ENCODE assay signal across 17 mouse cellular contexts in the genomic region with DNA sequence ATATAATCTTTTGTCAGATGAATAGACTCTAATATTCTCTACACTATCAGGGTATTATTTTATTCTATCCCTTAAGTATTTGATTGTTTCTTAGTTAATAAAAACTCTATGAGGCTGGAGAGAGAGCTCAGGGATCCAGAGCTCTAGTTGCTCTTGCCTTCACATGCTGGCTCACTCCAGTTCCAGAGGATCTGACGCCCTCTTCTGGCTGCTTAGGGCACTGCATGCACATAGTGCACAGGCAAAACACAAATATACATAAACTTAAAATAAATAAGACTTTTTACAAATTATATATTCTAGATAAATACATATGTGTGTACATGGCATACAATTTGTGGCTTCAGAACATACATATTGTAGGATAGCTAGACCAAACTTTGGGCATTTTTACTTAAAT. TPM values are rescaled to one million over a fixed set of nuclear protein-coding genes. Genes with fewer than 3 reads are reported as not detected.
A peak's percentile ranks its signal among the peaks of the same experiment; 100 is the strongest.
DNase-seq lines count a peak whose midpoint lies in the region; ATAC-seq and TF ChIP-seq lines count a peak whose summit lies in the region.
"Had no signal": no experiment of that assay in that cellular context is flagged by ENCODE, and none has a peak within 500 bp of the region (broad histone marks: within the 10 kb centered on the region; RNA-seq: fewer than 3 reads in every experiment).

No protein-coding gene starts in this region.

- no peak overlapping the region for H3K27ac ChIP-seq in heart, adult 2 months
- no peak overlapping the region for H3K27ac ChIP-seq in heart, embryonic 10.5 days
- no peak overlapping the region for H3K27ac ChIP-seq in midbrain, postnatal 0 days (ENCODE audit: low read depth, low read length)
- no peak overlapping the region for H3K27ac ChIP-seq in midbrain, embryonic 13.5 days
- no peak overlapping the region for H3K27ac ChIP-seq in small intestine, adult 2 months (ENCODE audit: insufficient read depth, low read depth, low read length)
- H3K27ac ChIP-seq: midbrain, embryonic 12.5 days; neural tube, embryonic 13.5 days had no signal

- WGBS in heart, adult 2 months: 3% methylated on average over 1 of the region's 1 CpGs
- WGBS in heart, embryonic 10.5 days: 8% methylated on average over 1 of the region's 1 CpGs
- WGBS in midbrain, postnatal 0 days: 3% methylated on average over 1 of the region's 1 CpGs
- WGBS in midbrain, embryonic 13.5 days: 8% methylated on average over 1 of the region's 1 CpGs
- 14% methylated on average over 1 of the region's 1 CpGs for WGBS in small intestine, adult 2 months

- ATAC-seq in midbrain, postnatal 0 days (ENCODE audit: low FRiP score): no peak
- ATAC-seq in midbrain, embryonic 13.5 days: no peak
- ATAC-seq in G1E (ENCODE audit: extremely low read depth, insufficient number of reproducible peaks, low FRiP score, poor library complexity, severe bottlenecking): no peak

- H3K4me3 ChIP-seq in heart, adult 2 months: no peak overlapping the region
- no peak overlapping the region for H3K4me3 ChIP-seq in heart, embryonic 10.5 days
- H3K4me3 ChIP-seq in midbrain, postnatal 0 days (ENCODE audit: low read depth, low read length): no peak overlapping the region
- no peak overlapping the region for H3K4me3 ChIP-seq in midbrain, embryonic 13.5 days (replicated peaks)
- H3K4me3 ChIP-seq in G1E (ENCODE audit: low read depth, low read length): no peak overlapping the region
- H3K4me3 ChIP-seq in small intestine, adult 2 months (ENCODE audit: low read depth, low read length): no peak overlapping the region
- H3K4me3 ChIP-seq: heart, embryonic 12.5 days; midbrain, embryonic 12.5 days; neural tube, embryonic 13.5 days had no signal

- no peak overlapping the region for H3K4me2 ChIP-seq in midbrain, postnatal 0 days (ENCODE audit: low read depth, low read length, poor library complexity, severe bottlenecking)
- H3K4me2 ChIP-seq in midbrain, embryonic 13.5 days (replicated peaks): no peak overlapping the region
- H3K4me2 ChIP-seq: heart, embryonic 12.5 days; midbrain, embryonic 12.5 days; neural tube, embryonic 13.5 days had no signal

- no peak for TF ChIP-seq POLR2A in heart, adult 2 months (IDR thresholded peaks at IDR 0.05; ENCODE audit: insufficient read depth, low read depth, low read length)
- no peak for TF ChIP-seq POLR2A in small intestine, adult 2 months (IDR thresholded peaks at IDR 0.05; ENCODE audit: low read depth, low read length)

- no peak overlapping the region for H3K9ac ChIP-seq in heart, adult 2 months (ENCODE audit: low read depth, low read length)
- H3K9ac ChIP-seq in midbrain, postnatal 0 days (replicated peaks; ENCODE audit: low read length, poor library complexity, severe bottlenecking): no peak overlapping the region
- H3K9ac ChIP-seq in midbrain, embryonic 13.5 days (replicated peaks): no peak overlapping the region
- H3K9ac ChIP-seq: heart, embryonic 12.5 days; midbrain, embryonic 12.5 days; neural tube, embryonic 13.5 days had no signal

- no peaks in the 10 kb centered on the region for H3K4me1 ChIP-seq in heart, adult 2 months (ENCODE audit: control insufficient read depth, insufficient read depth, low read length)
- no peaks in the 10 kb centered on the region for H3K4me1 ChIP-seq in heart, embryonic 10.5 days
- no peaks in the 10 kb centered on the region for H3K4me1 ChIP-seq in midbrain, postnatal 0 days (ENCODE audit: insufficient read depth, low read length)
- H3K4me1 ChIP-seq in midbrain, embryonic 13.5 days (replicated peaks): no peaks in the 10 kb centered on the region
- no peaks in the 10 kb centered on the region for H3K4me1 ChIP-seq in G1E (ENCODE audit: insufficient read depth, low read depth, low read length)
- no peaks in the 10 kb centered on the region for H3K4me1 ChIP-seq in small intestine, adult 2 months (ENCODE audit: control insufficient read depth, insufficient read depth, insufficient read length, low read length)
- H3K4me1 ChIP-seq: heart, embryonic 12.5 days; midbrain, embryonic 12.5 days; neural tube, embryonic 13.5 days had no signal

- H3K9me3 ChIP-seq in heart, embryonic 10.5 days: no peaks in the 10 kb centered on the region
- H3K9me3 ChIP-seq in midbrain, postnatal 0 days (ENCODE audit: low read length): no peaks in the 10 kb centered on the region
- H3K9me3 ChIP-seq in midbrain, embryonic 13.5 days: no peaks in the 10 kb centered on the region
- no peaks in the 10 kb centered on the region for H3K9me3 ChIP-seq in G1E (replicated peaks)
- H3K9me3 ChIP-seq: heart, embryonic 12.5 days; midbrain, embryonic 12.5 days; neural tube, embryonic 13.5 days had no signal

- H3K79me2 ChIP-seq in heart, adult 2 months (replicated peaks; ENCODE audit: control insufficient read depth, insufficient read depth, low read length): no peaks in the 10 kb centered on the region

- no peaks in the 10 kb centered on the region for H3K27me3 ChIP-seq in heart, adult 2 months (ENCODE audit: control insufficient read depth, insufficient read depth, low read length)
- no peaks in the 10 kb centered on the region for H3K27me3 ChIP-seq in heart, embryonic 10.5 days (ENCODE audit: insufficient read depth, poor library complexity, severe bottlenecking)
- no peaks in the 10 kb centered on the region for H3K27me3 ChIP-seq in midbrain, postnatal 0 days (ENCODE audit: insufficient read depth, low read length)
- H3K27me3 ChIP-seq in midbrain, embryonic 13.5 days: no peaks in the 10 kb centered on the region
- no peaks in the 10 kb centered on the region for H3K27me3 ChIP-seq in G1E (ENCODE audit: insufficient read depth, low read length)
- no peaks in the 10 kb centered on the region for H3K27me3 ChIP-seq in small intestine, adult 2 months (ENCODE audit: control insufficient read depth, insufficient read depth, low read length)
- H3K27me3 ChIP-seq: heart, embryonic 12.5 days; midbrain, embryonic 12.5 days; neural tube, embryonic 13.5 days had no signal

- no peaks in the 10 kb centered on the region for H3K36me3 ChIP-seq in heart, adult 2 months (ENCODE audit: control insufficient read depth, insufficient read depth, low read length)
- H3K36me3 ChIP-seq in heart, embryonic 10.5 days: no peaks in the 10 kb centered on the region
- H3K36me3 ChIP-seq in midbrain, postnatal 0 days (ENCODE audit: insufficient read depth, low read length): no peaks in the 10 kb centered on the region
- no peaks in the 10 kb centered on the region for H3K36me3 ChIP-seq in midbrain, embryonic 13.5 days
- H3K36me3 ChIP-seq in G1E (replicated peaks): no peaks in the 10 kb centered on the region
- H3K36me3 ChIP-seq in small intestine, adult 2 months (ENCODE audit: control insufficient read depth, insufficient read depth, low read length): no peaks in the 10 kb centered on the region
- H3K36me3 ChIP-seq: heart, embryonic 12.5 days; midbrain, embryonic 12.5 days; neural tube, embryonic 13.5 days had no signal

- TF ChIP-seq CTCF in heart, adult 2 months (IDR thresholded peaks at IDR 0.05): peak; percentile 23
- peak; percentile 53 for TF ChIP-seq CTCF in midbrain, postnatal 0 days (IDR thresholded peaks at IDR 0.05)
- TF ChIP-seq CTCF in G1E (IDR thresholded peaks at IDR 0.05; ENCODE audit: low read depth, low read length): 0 out of 2 replicates have a peak, but pooled peaks have one; percentile 13
- peak; percentile 47; the same call in 1 of the 2 replicates for TF ChIP-seq CTCF in small intestine, adult 2 months (IDR thresholded peaks at IDR 0.05; ENCODE audit: extremely low read depth, insufficient read length, insufficient replicate concordance, low read depth, low read length)

- DNase-seq in heart, adult 2 months: no peak
- DNase-seq in heart, embryonic 10.5 days (ENCODE audit: low spot score): no peak
- DNase-seq in midbrain, postnatal 0 days (ENCODE audit: low spot score): no peak
- no peak for DNase-seq in G1E (ENCODE audit: low spot score)
- no peak for DNase-seq in urinary bladder, adult 18-20 months (ENCODE audit: low spot score in 2 of 2)
- no peak for DNase-seq in adrenal gland, postnatal 10 days
- DNase-seq: layer of hippocampus, adult 9-11 months; lung, postnatal 14 days had no signal

- intact Hi-C loops in heart, adult 2 months (cut with DNase I): no loop called here

- no peak for TF ChIP-seq EP300 in heart, adult 2 months (IDR thresholded peaks at IDR 0.05; ENCODE audit: insufficient read depth, low read depth, low read length)

RNA-seq across cellular contexts. Expression of a gene that starts 2.8 kb away (rescaled TPM):
- total RNA-seq in heart, adult 2 months (2021): not detected
- not detected in 2 replicates for polyA plus RNA-seq in heart, adult 2 months (2012; rRNA removed)
- not detected in 2 replicates for polyA plus RNA-seq in heart, embryonic 10.5 days (2016; fragmentation: Nextera tagmentation; extraction: Ambion mirVana)
- not detected in 2 replicates for total RNA-seq in midbrain, postnatal 0 days (2014; rRNA removed)
- not detected in 2 replicates for polyA plus RNA-seq in midbrain, postnatal 0 days (2015; fragmentation: Nextera tagmentation; extraction: Ambion mirVana)
- polyA plus RNA-seq in midbrain, embryonic 13.5 days (2015; fragmentation: Nextera tagmentation; extraction: Ambion mirVana): 0.10 TPM in 1 of 2 replicates, not detected in the other
- total RNA-seq in G1E (2014; fragmentation: Nextera tagmentation) (not detected in 2 replicates), G1E (2017) (0.11 TPM in 1 of 2 replicates, not detected in the other)
- not detected in 2 replicates for polyA plus RNA-seq in G1E (2012)
- not detected in 2 replicates for polyA plus RNA-seq in small intestine, adult 2 months (2012; rRNA removed)
- not detected for total RNA-seq in adrenal gland, postnatal 10 days (2021)
- polyA plus RNA-seq: heart, embryonic 12.5 days; hindbrain, embryonic 11.5 days; kidney, embryonic 14.5 days; limb, embryonic 11.5 days; midbrain, embryonic 12.5 days; neural tube, embryonic 13.5 days; stomach, embryonic 14.5 days had no signal

RNA-seq across cellular contexts. Expression of a gene that starts 10.2 kb away (rescaled TPM):
- not detected for total RNA-seq in heart, adult 2 months (2021)
- 0.76 and 0.78 TPM in 2 replicates for polyA plus RNA-seq in heart, adult 2 months (2012; rRNA removed)
- 1.0 and 1.4 TPM in 2 replicates for polyA plus RNA-seq in heart, embryonic 10.5 days (2016; fragmentation: Nextera tagmentation; extraction: Ambion mirVana)
- total RNA-seq in midbrain, postnatal 0 days (2014; rRNA removed): 2.6 and 3.1 TPM in 2 replicates
- 17.3 and 17.7 TPM in 2 replicates for polyA plus RNA-seq in midbrain, postnatal 0 days (2015; fragmentation: Nextera tagmentation; extraction: Ambion mirVana)
- 2.4 and 7.3 TPM in 2 replicates for polyA plus RNA-seq in midbrain, embryonic 13.5 days (2015; fragmentation: Nextera tagmentation; extraction: Ambion mirVana)
- total RNA-seq in G1E (2014; fragmentation: Nextera tagmentation) (not detected in 2 replicates), G1E (2017) (not detected in 2 replicates)
- polyA plus RNA-seq in G1E (2012): not detected in 2 replicates
- 1.6 and 3.0 TPM in 2 replicates for polyA plus RNA-seq in small intestine, adult 2 months (2012; rRNA removed)
- total RNA-seq in adrenal gland, postnatal 10 days (2021): 1 to 10 TPM; 2.5 to 3.3 TPM
- polyA plus RNA-seq: kidney, embryonic 14.5 days; limb, embryonic 11.5 days had no signal

RNA-seq across cellular contexts. Expression of a gene that starts 17.0 kb away (rescaled TPM):
- not detected for total RNA-seq in heart, adult 2 months (2021)
- polyA plus RNA-seq in heart, adult 2 months (2012; rRNA removed): not detected in 2 replicates
- 0.04 TPM in 1 of 2 replicates, not detected in the other for polyA plus RNA-seq in heart, embryonic 10.5 days (2016; fragmentation: Nextera tagmentation; extraction: Ambion mirVana)
- not detected in 2 replicates for total RNA-seq in midbrain, postnatal 0 days (2014; rRNA removed)
- not detected in 2 replicates for polyA plus RNA-seq in midbrain, postnatal 0 days (2015; fragmentation: Nextera tagmentation; extraction: Ambion mirVana)
- polyA plus RNA-seq in midbrain, embryonic 13.5 days (2015; fragmentation: Nextera tagmentation; extraction: Ambion mirVana): not detected in 2 replicates
- total RNA-seq in G1E (2014; fragmentation: Nextera tagmentation) (not detected in 2 replicates), G1E (2017) (0.05 and 0.64 TPM in 2 replicates)
- not detected in 2 replicates for polyA plus RNA-seq in G1E (2012)
- not detected in 2 replicates for polyA plus RNA-seq in small intestine, adult 2 months (2012; rRNA removed)
- total RNA-seq in adrenal gland, postnatal 10 days (2021): not detected
- polyA plus RNA-seq: kidney, embryonic 14.5 days; limb, embryonic 11.5 days; midbrain, embryonic 12.5 days; neural tube, embryonic 13.5 days; stomach, embryonic 14.5 days had no signal

RNA-seq across cellular contexts. Expression of a gene that starts 27.1 kb away (rescaled TPM):
- total RNA-seq in heart, adult 2 months (2021): not detected
- not detected in 2 replicates for polyA plus RNA-seq in heart, adult 2 months (2012; rRNA removed)
- polyA plus RNA-seq in heart, embryonic 10.5 days (2016; fragmentation: Nextera tagmentation; extraction: Ambion mirVana): not detected in 2 replicates
- not detected in 2 replicates for total RNA-seq in midbrain, postnatal 0 days (2014; rRNA removed)
- not detected in 2 replicates for polyA plus RNA-seq in midbrain, postnatal 0 days (2015; fragmentation: Nextera tagmentation; extraction: Ambion mirVana)
- polyA plus RNA-seq in midbrain, embryonic 13.5 days (2015; fragmentation: Nextera tagmentation; extraction: Ambion mirVana): not detected in 2 replicates
- total RNA-seq in G1E (2014; fragmentation: Nextera tagmentation) (not detected in 2 replicates), G1E (2017) (0.33 TPM in 1 of 2 replicates, not detected in the other)
- not detected in 2 replicates for polyA plus RNA-seq in G1E (2012)
- polyA plus RNA-seq in small intestine, adult 2 months (2012; rRNA removed): not detected in 2 replicates
- not detected for total RNA-seq in adrenal gland, postnatal 10 days (2021)
- polyA plus RNA-seq: heart, embryonic 12.5 days; hindbrain, embryonic 11.5 days; kidney, embryonic 14.5 days; limb, embryonic 11.5 days; midbrain, embryonic 12.5 days; neural tube, embryonic 13.5 days; stomach, embryonic 14.5 days had no signal

RNA-seq across cellular contexts. Expression of a gene that starts 29.2 kb away (rescaled TPM):
- not detected for total RNA-seq in heart, adult 2 months (2021)
- polyA plus RNA-seq in heart, adult 2 months (2012; rRNA removed): not detected in 2 replicates
- not detected in 2 replicates for polyA plus RNA-seq in heart, embryonic 10.5 days (2016; fragmentation: Nextera tagmentation; extraction: Ambion mirVana)
- not detected in 2 replicates for total RNA-seq in midbrain, postnatal 0 days (2014; rRNA removed)
- polyA plus RNA-seq in midbrain, postnatal 0 days (2015; fragmentation: Nextera tagmentation; extraction: Ambion mirVana): not detected in 2 replicates
- polyA plus RNA-seq in midbrain, embryonic 13.5 days (2015; fragmentation: Nextera tagmentation; extraction: Ambion mirVana): not detected in 2 replicates
- total RNA-seq in G1E (2014; fragmentation: Nextera tagmentation): not detected in 2 replicates
- total RNA-seq in G1E (2017): 0.05 and 0.06 TPM in 2 replicates
- not detected in 2 replicates for polyA plus RNA-seq in G1E (2012)
- polyA plus RNA-seq in small intestine, adult 2 months (2012; rRNA removed): not detected in 2 replicates
- total RNA-seq in adrenal gland, postnatal 10 days (2021): not detected
- polyA plus RNA-seq: hindbrain, embryonic 11.5 days; kidney, embryonic 14.5 days; limb, embryonic 11.5 days; midbrain, embryonic 12.5 days; neural tube, embryonic 13.5 days; stomach, embryonic 14.5 days had no signal
